Mouse (Mus musculus) ZHBTc4 (cell line): ENCODE measurements around the gene Prkcz.

ENCODE experiments used
- DNase-seq: peaks from one replicate; pipeline ENCODE4 v3.0.0-alpha.2; 2011; ENCODE audit warnings: low read depth, low spot score

Gene Prkcz

GRCm38 (mm10) chr4:155315031-155315430 lies 46.1 kb downstream of the Prkcz start:
- DNase-seq: peak; percentile 85

- no peak for DNase-seq
Measured at GRCm38 (mm10) chr4:155308679-155309078, 52.5 kb downstream of the Prkcz start.

- peak; percentile 80 for DNase-seq
Measured at GRCm38 (mm10) chr4:155308068-155308467, 53.1 kb downstream of the Prkcz start.

- no peak for DNase-seq
Measured at GRCm38 (mm10) chr4:155307591-155307990, 53.6 kb downstream of the Prkcz start.

GRCm38 (mm10) chr4:155306356-155307242 lies 54.6 kb downstream of the Prkcz start:
- DNase-seq: no peak

- DNase-seq: no peak
Measured at GRCm38 (mm10) chr4:155305531-155306031, 55.6 kb downstream of the Prkcz start.

- DNase-seq: no peak
Measured at GRCm38 (mm10) chr4:155304508-155305096, 56.6 kb downstream of the Prkcz start.

GRCm38 (mm10) chr4:155301965-155302364 lies 59.2 kb downstream of the Prkcz start:
- no peak for DNase-seq

GRCm38 (mm10) chr4:155301098-155301447 lies 60.1 kb downstream of the Prkcz start:
- no peak for DNase-seq

- DNase-seq: no peak
Measured at GRCm38 (mm10) chr4:155300421-155301097, 60.6 kb downstream of the Prkcz start.

- no peak for DNase-seq
Measured at GRCm38 (mm10) chr4:155298826-155299225, 62.3 kb downstream of the Prkcz start.

- peak; percentile 84 for DNase-seq
Measured at GRCm38 (mm10) chr4:155297057-155297456, 64.1 kb downstream of the Prkcz start.

- DNase-seq: peak; percentile 36
Measured at GRCm38 (mm10) chr4:155295996-155296395, 65.2 kb downstream of the Prkcz start.

GRCm38 (mm10) chr4:155295026-155295590 lies 66.1 kb downstream of the Prkcz start:
- peak; percentile 72 for DNase-seq

GRCm38 (mm10) chr4:155294381-155294780 lies 66.8 kb downstream of the Prkcz start:
- DNase-seq: no peak

- peak; percentile 73 for DNase-seq
Measured at GRCm38 (mm10) chr4:155292863-155293262, 68.3 kb downstream of the Prkcz start.

GRCm38 (mm10) chr4:155290045-155290444 lies 71.1 kb downstream of the Prkcz start:
- DNase-seq: peak; percentile 50

GRCm38 (mm10) chr4:155288586-155288985 lies 72.6 kb downstream of the Prkcz start:
- DNase-seq: no peak

- no peak for DNase-seq
Measured at GRCm38 (mm10) chr4:155287713-155288112, 73.4 kb downstream of the Prkcz start.

- DNase-seq: no peak
Measured at GRCm38 (mm10) chr4:155286090-155286489, 75.1 kb downstream of the Prkcz start.

- no peak for DNase-seq
Measured at GRCm38 (mm10) chr4:155284521-155285379, 76.4 kb downstream of the Prkcz start.
